In genomic region chr17:26561290-26561640, GRCm38 (mm10) we compare ENCODE assay signal across 7 mouse cellular contexts. TPM values are rescaled to one million over a fixed set of nuclear protein-coding genes. Genes with fewer than 3 reads are reported as not detected.
DNase-seq lines count a peak whose midpoint lies in the region; ATAC-seq lines count a peak whose summit lies in the region.

Ergic1 (plus strand) TSS chr17:26561489.

- H3K27ac ChIP-seq in embryonic facial prominence, embryonic 12.5 days = peak within 1 kb of the TSS; percentile 77
- H3K27ac ChIP-seq in limb, embryonic 10.5 days = peak within 1 kb of the TSS; percentile 91
- H3K27ac ChIP-seq in midbrain, embryonic 12.5 days (replicated peaks) = peak within 1 kb of the TSS; percentile 72

- peaks cover 19% of the 10 kb centered on the region for H3K4me1 ChIP-seq in embryonic facial prominence, embryonic 12.5 days
- H3K4me1 ChIP-seq in limb, embryonic 10.5 days = peaks cover 25% of the 10 kb centered on the region
- H3K4me1 ChIP-seq in midbrain, embryonic 12.5 days = peaks cover 31% of the 10 kb centered on the region

- peak within 1 kb of the TSS; percentile 89 for H3K4me2 ChIP-seq in embryonic facial prominence, embryonic 12.5 days (replicated peaks)
- H3K4me2 ChIP-seq in midbrain, embryonic 12.5 days (replicated peaks) = peak within 1 kb of the TSS; percentile 93

- ATAC-seq in embryonic facial prominence, embryonic 12.5 days (ENCODE audit: insufficient number of reproducible peaks, insufficient read depth, low FRiP score, low TSS enrichment) = peak; percentile 93
- peak; percentile 97 for ATAC-seq in midbrain, embryonic 12.5 days (ENCODE audit: low FRiP score, low read depth)

- peaks cover 25% of the 10 kb centered on the region for H3K36me3 ChIP-seq in embryonic facial prominence, embryonic 12.5 days
- peaks cover 32% of the 10 kb centered on the region for H3K36me3 ChIP-seq in limb, embryonic 10.5 days
- peaks cover 30% of the 10 kb centered on the region for H3K36me3 ChIP-seq in midbrain, embryonic 12.5 days

- H3K4me3 ChIP-seq in embryonic facial prominence, embryonic 12.5 days = peak within 1 kb of the TSS; percentile 92
- peak within 1 kb of the TSS; percentile 85 for H3K4me3 ChIP-seq in limb, embryonic 10.5 days
- peak within 1 kb of the TSS; percentile 79 for H3K4me3 ChIP-seq in midbrain, embryonic 12.5 days

- H3K27me3 ChIP-seq in embryonic facial prominence, embryonic 12.5 days = no peaks in the 10 kb centered on the region
- no peaks in the 10 kb centered on the region for H3K27me3 ChIP-seq in limb, embryonic 10.5 days (ENCODE audit: low read depth, poor library complexity, severe bottlenecking)
- H3K27me3 ChIP-seq in midbrain, embryonic 12.5 days = no peaks in the 10 kb centered on the region; the same call in 1 of the 2 replicates

- 0 out of 2 replicates have a peak, but pooled peaks cover 3% of the 10 kb centered on the region for H3K9me3 ChIP-seq in embryonic facial prominence, embryonic 12.5 days
- H3K9me3 ChIP-seq in limb, embryonic 10.5 days (replicated peaks) = 0 out of 2 replicates have a peak, but pooled peaks cover 4% of the 10 kb centered on the region
- H3K9me3 ChIP-seq in midbrain, embryonic 12.5 days = no peaks in the 10 kb centered on the region

- peak; percentile 98 for DNase-seq in adrenal gland, postnatal 25 days
- DNase-seq in heart, adult 18-20 months = peak; percentile 93 to 96
- DNase-seq in kidney, adult 18-20 months = peak; percentile 92
- DNase-seq in limb, embryonic 10.5 days (ENCODE audit: low spot score) = peak; percentile 95
- peak; percentile 74 for DNase-seq in skeletal muscle tissue, adult 2 months (ENCODE audit: low read depth, low spot score)

- under 1% methylated on average over 29 of the region's 36 CpGs for whole genome bisulfite sequencing in embryonic facial prominence, embryonic 12.5 days
- 0% methylated on average over 36 of the region's 36 CpGs for WGBS in limb, embryonic 10.5 days
- WGBS in midbrain, embryonic 12.5 days = under 1% methylated on average over 34 of the region's 36 CpGs

- H3K9ac ChIP-seq in embryonic facial prominence, embryonic 12.5 days = peak within 1 kb of the TSS; percentile 89
- H3K9ac ChIP-seq in midbrain, embryonic 12.5 days (replicated peaks) = peak within 1 kb of the TSS; percentile 91

RNA-seq across cellular contexts. Expression of gene Ergic1, which starts in this region (rescaled TPM):
- 138 and 168 TPM in 2 replicates for total RNA-seq in adrenal gland, postnatal 25 days (2021)
- 102 and 103 TPM in 2 replicates for polyA plus RNA-seq in embryonic facial prominence, embryonic 12.5 days (2016; fragmentation: Nextera tagmentation; extraction: Ambion mirVana)
- total RNA-seq in heart, adult 18-20 months (2021) = 10 to 100 TPM; 50.4 to 56.6 TPM
- 114 and 121 TPM in 2 replicates for polyA plus RNA-seq in limb, embryonic 10.5 days (2016; fragmentation: Nextera tagmentation; extraction: Ambion mirVana)
- polyA plus RNA-seq in midbrain, embryonic 12.5 days (2016; fragmentation: Nextera tagmentation; extraction: Ambion mirVana) = 89.6 and 92.4 TPM in 2 replicates

Comparison
In these comparisons a context has a peak if more than half of its experiments do, and no peak if none do; other contexts are left out.
1. Peak in every context shown above with its lines: DNase-seq, ATAC-seq, H3K4me3 ChIP-seq and H3K27ac ChIP-seq.